Mouse (Mus musculus): Measurements from ENCODE around the gene Appl1. TPM values are rescaled to one million over a fixed set of nuclear protein-coding genes. Genes with fewer than 3 reads are reported as not detected.

Appl1 gene
- total and polyA plus RNA-seq, 3 experiments, result 2.5 to 4.5 TPM; not detected in 1

- Histone ChIP-seq H3K27me3 (ENCODE audit: control insufficient read depth in 1 of 2, insufficient read depth in 2 of 2, low read length in 2 of 2) (no peaks in the 10 kb centered on the region; a peak in 1 of 4 replicates), H3K4me3 (ENCODE audit: control insufficient read depth in 1 of 2, insufficient read depth in 1 of 2, low read depth in 2 of 2, low read length in 2 of 2) (peak overlapping the region; percentile 85 to 98), H3K79me2 (ENCODE audit: control insufficient read depth, insufficient read depth, low read length, poor library complexity) (peaks cover 7% of the 10 kb centered on the region; the same call in 1 of the 2 replicates), H3K4me1 (ENCODE audit: control insufficient read depth in 1 of 2, insufficient read depth in 2 of 2, low read length in 2 of 2) (no peaks in the 10 kb centered on the region), H3K36me3 (ENCODE audit: control insufficient read depth in 1 of 2, insufficient read depth in 2 of 2, low read length in 2 of 2) (peaks cover 0 to 8% of the 10 kb centered on the region in 2 experiments; a peak in 2 of 4 replicates), H3K27ac (ENCODE audit: control insufficient read depth, low read depth, low read length) (0 out of 2 replicates have a peak overlapping the region, but pooled peaks have one; percentile 11), H3K9me3 (replicated peaks; ENCODE audit: insufficient read depth, low read length) (no peaks in the 10 kb centered on the region), H3K9ac (ENCODE audit: control insufficient read depth, low read depth, low read length, poor library complexity, severe bottlenecking) (peak overlapping the region; percentile 88)
- DNase-seq (ENCODE audit: low read depth, low spot score), result peak; percentile 71
- TF ChIP-seq SIN3A (IDR thresholded peaks at IDR 0.05; ENCODE audit: low read length) (peak; percentile 47; the same call in 1 of the 2 replicates), MYB (IDR thresholded peaks at IDR 0.05; ENCODE audit: low read depth, low read length) (no peak), MAX (IDR thresholded peaks at IDR 0.05; ENCODE audit: low read length) (0 out of 2 replicates have a peak, but pooled peaks have one; percentile 10), CTCF (IDR thresholded peaks at IDR 0.05 in 2 of 3, conservative IDR thresholded peaks at IDR 0.05 in 1 of 3; ENCODE audit: control insufficient read depth in 1 of 3, insufficient read depth in 1 of 3, low read depth in 2 of 3, low read length in 3 of 3, poor library complexity in 1 of 3, severe bottlenecking in 1 of 3) (peak in 1 of 3 experiments; percentile 31; a peak in 1 of 6 replicates), JUND (IDR thresholded peaks at IDR 0.05; ENCODE audit: low read depth, low read length) (no peak), POLR2AphosphoS5 (IDR thresholded peaks at IDR 0.05; ENCODE audit: borderline replicate concordance, low read depth, low read length) (no peak), GATA1 (IDR thresholded peaks at IDR 0.05; ENCODE audit: low read depth, low read length) (peak; percentile 35), CHD2 (IDR thresholded peaks at IDR 0.05; ENCODE audit: low read length) (peak; percentile 25; the same call in 1 of the 2 replicates), MXI1 (IDR thresholded peaks at IDR 0.05; ENCODE audit: low read depth, low read length) (peak; percentile 20; the same call in 1 of the 2 replicates), ZC3H11A (IDR thresholded peaks at IDR 0.05; ENCODE audit: low read depth, low read length) (no peak), HCFC1 (IDR thresholded peaks at IDR 0.05; ENCODE audit: low read depth, low read length) (0 out of 2 replicates have a peak, but pooled peaks have one; percentile 21)
Measured at GRCm38 (mm10) chr14:26969856-26970407, 1.1 kb downstream of the Appl1 start.

- no peak overlapping the region for H3K9ac ChIP-seq (ENCODE audit: control insufficient read depth, low read depth, low read length, poor library complexity, severe bottlenecking)
- DNase-seq (ENCODE audit: low read depth, low spot score), result no peak
- no peak overlapping the region for H3K27ac ChIP-seq (ENCODE audit: control insufficient read depth, low read depth, low read length)
- H3K36me3 ChIP-seq (ENCODE audit: control insufficient read depth in 1 of 2, insufficient read depth in 2 of 2, low read length in 2 of 2), result peaks cover 0 to 8% of the 10 kb centered on the region in 2 experiments; a peak in 2 of 4 replicates
- no peaks in the 10 kb centered on the region; a peak in 1 of 4 replicates for H3K27me3 ChIP-seq (ENCODE audit: control insufficient read depth in 1 of 2, insufficient read depth in 2 of 2, low read length in 2 of 2)
- H3K4me1 ChIP-seq (ENCODE audit: control insufficient read depth in 1 of 2, insufficient read depth in 2 of 2, low read length in 2 of 2), result no peaks in the 10 kb centered on the region
- no peak for TF ChIP-seq SMC3 (IDR thresholded peaks at IDR 0.05; ENCODE audit: low read depth, low read length)
- peak; percentile 94 for TF ChIP-seq RCOR1 (IDR thresholded peaks at IDR 0.05; ENCODE audit: low read depth, low read length)
- TF ChIP-seq GATA1 (IDR thresholded peaks at IDR 0.05; ENCODE audit: low read depth, low read length), result peak; percentile 38; the same call in 1 of the 2 replicates
- TF ChIP-seq ETS1 (IDR thresholded peaks at IDR 0.05; ENCODE audit: low read depth, low read length), result no peak
- H3K4me3 ChIP-seq (ENCODE audit: control insufficient read depth in 1 of 2, insufficient read depth in 1 of 2, low read depth in 2 of 2, low read length in 2 of 2), result peak overlapping the region in 1 of 2 experiments; percentile 85; a peak in 1 of 4 replicates
- H3K79me2 ChIP-seq (ENCODE audit: control insufficient read depth, insufficient read depth, low read length, poor library complexity), result peaks cover 7% of the 10 kb centered on the region; the same call in 1 of the 2 replicates
- H3K9me3 ChIP-seq (replicated peaks; ENCODE audit: insufficient read depth, low read length), result no peaks in the 10 kb centered on the region
Measured at GRCm38 (mm10) chr14:26969164-26969563, 1.9 kb downstream of the Appl1 start.

All from MEL (cell line).